10 mouse cellular contexts compared by ENCODE assay signal in the genomic region with DNA sequence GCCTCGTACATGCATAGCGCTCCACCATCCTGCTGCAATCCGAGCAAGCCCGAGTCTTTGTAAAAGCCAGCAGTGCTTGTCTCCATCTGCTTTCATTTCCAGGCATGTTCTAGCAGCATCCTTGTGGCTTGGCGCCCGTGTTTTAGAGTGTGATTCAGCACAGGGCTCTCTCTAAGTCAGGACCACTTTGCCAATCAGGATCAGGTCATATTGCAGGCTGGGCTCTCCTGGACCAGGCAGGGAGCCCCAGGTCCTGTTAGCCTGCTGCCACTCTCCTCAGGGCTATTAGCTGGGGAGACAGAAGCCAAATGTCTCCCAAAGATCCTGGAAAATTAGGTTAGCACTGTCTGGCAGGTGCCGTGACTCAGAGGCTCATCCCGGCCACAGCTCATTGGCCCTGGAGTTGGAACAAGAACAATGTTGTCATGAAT.
DNase-seq lines count a peak whose midpoint lies in the region; ATAC-seq and TF ChIP-seq lines count a peak whose summit lies in the region.
"Had no signal": no experiment of that assay in that cellular context is flagged by ENCODE, and none has a peak within 500 bp of the region (broad histone marks: within the 10 kb centered on the region; RNA-seq: fewer than 3 reads in every experiment).

No protein-coding gene starts in this region.

- H3K27ac ChIP-seq in midbrain, postnatal 0 days (ENCODE audit: low read depth, low read length): no peak overlapping the region
- H3K27ac ChIP-seq in midbrain, embryonic 13.5 days: no peak overlapping the region
- H3K27ac ChIP-seq: heart, adult 2 months; liver, embryonic 14.5 days had no signal

- no peaks in the 10 kb centered on the region for H3K9me3 ChIP-seq in midbrain, postnatal 0 days (ENCODE audit: low read length)
- no peaks in the 10 kb centered on the region for H3K9me3 ChIP-seq in midbrain, embryonic 13.5 days

- no peak overlapping the region for H3K4me3 ChIP-seq in midbrain, postnatal 0 days (ENCODE audit: low read depth, low read length)
- H3K4me3 ChIP-seq in midbrain, embryonic 13.5 days (replicated peaks): no peak overlapping the region
- H3K4me3 ChIP-seq: heart, adult 2 months had no signal

- H3K4me2 ChIP-seq in midbrain, postnatal 0 days (ENCODE audit: low read depth, low read length, poor library complexity, severe bottlenecking): no peak overlapping the region
- H3K4me2 ChIP-seq in midbrain, embryonic 13.5 days (replicated peaks): no peak overlapping the region

- no peaks in the 10 kb centered on the region for H3K27me3 ChIP-seq in midbrain, postnatal 0 days (ENCODE audit: insufficient read depth, low read length)
- no peaks in the 10 kb centered on the region for H3K27me3 ChIP-seq in midbrain, embryonic 13.5 days

- TF ChIP-seq CTCF in midbrain, postnatal 0 days (IDR thresholded peaks at IDR 0.05): no peak

- WGBS in midbrain, postnatal 0 days: 78% methylated on average over 8 of the region's 8 CpGs
- 85% methylated on average over 8 of the region's 8 CpGs for WGBS in midbrain, embryonic 13.5 days

- H3K9ac ChIP-seq in midbrain, postnatal 0 days (replicated peaks; ENCODE audit: low read length, poor library complexity, severe bottlenecking): no peak overlapping the region
- no peak overlapping the region for H3K9ac ChIP-seq in midbrain, embryonic 13.5 days (replicated peaks)
- H3K9ac ChIP-seq: liver, embryonic 14.5 days had no signal

- peak; percentile 15 for DNase-seq in midbrain, postnatal 0 days (ENCODE audit: low spot score)
- peak; percentile 54 to 66 for DNase-seq in cerebellum, postnatal 14 days
- DNase-seq in left cerebral cortex, adult 8-10 months (ENCODE audit: low spot score in 2 of 2): peak; percentile 8 to 39
- DNase-seq in lung, postnatal 4 days: no peak
- no peak for DNase-seq in heart, adult 18-20 months
- DNase-seq in c-Kit-positive CD71-positive TER-119-positive erythroid progenitor cells, embryonic 14.5 days (ENCODE audit: low spot score): no peak
- DNase-seq: heart, adult 2 months; thymus, postnatal 14 days had no signal

- H3K4me1 ChIP-seq in midbrain, postnatal 0 days (ENCODE audit: insufficient read depth, low read length): no peaks in the 10 kb centered on the region
- 0 out of 2 replicates have a peak, but pooled peaks cover 3% of the 10 kb centered on the region for H3K4me1 ChIP-seq in midbrain, embryonic 13.5 days (replicated peaks)

- no peaks in the 10 kb centered on the region for H3K36me3 ChIP-seq in midbrain, postnatal 0 days (ENCODE audit: insufficient read depth, low read length)
- no peaks in the 10 kb centered on the region for H3K36me3 ChIP-seq in midbrain, embryonic 13.5 days

- ATAC-seq in midbrain, postnatal 0 days (ENCODE audit: low FRiP score): no peak
- no peak for ATAC-seq in midbrain, embryonic 13.5 days

Comparison
In these comparisons a context has a peak if more than half of its experiments do, and no peak if none do; other contexts are left out.
1. DNase-seq: peak in midbrain, postnatal 0 days (single experiment), cerebellum, postnatal 14 days (2 of 2) and left cerebral cortex, adult 8-10 months (2 of 2); none in lung, postnatal 4 days (0 of 2), heart, adult 18-20 months (0 of 2) and c-Kit-positive CD71-positive TER-119-positive erythroid progenitor cells, embryonic 14.5 days (single experiment).